Mouse (Mus musculus) olfactory bulb, adult 2 months (tissue): ENCODE data around the gene Prkcb.

Source experiments
- CTCF ChIP-seq: fragments of 200-500 bp; IDR thresholded peaks from 2 replicates; pipeline ENCODE4 v1.5.1; 2012; ENCODE audit warnings: low read depth, mild to moderate bottlenecking, low read length, moderate library complexity; ENCODE audit not compliant: insufficient read depth
- POLR2A ChIP-seq: fragments of 200-500 bp; IDR thresholded peaks from 2 replicates; pipeline ENCODE4 v1.6.1; 2012; ENCODE audit warnings: mild to moderate bottlenecking, low read depth, low read length, moderate library complexity; ENCODE audit not compliant: insufficient read depth

DNA sequence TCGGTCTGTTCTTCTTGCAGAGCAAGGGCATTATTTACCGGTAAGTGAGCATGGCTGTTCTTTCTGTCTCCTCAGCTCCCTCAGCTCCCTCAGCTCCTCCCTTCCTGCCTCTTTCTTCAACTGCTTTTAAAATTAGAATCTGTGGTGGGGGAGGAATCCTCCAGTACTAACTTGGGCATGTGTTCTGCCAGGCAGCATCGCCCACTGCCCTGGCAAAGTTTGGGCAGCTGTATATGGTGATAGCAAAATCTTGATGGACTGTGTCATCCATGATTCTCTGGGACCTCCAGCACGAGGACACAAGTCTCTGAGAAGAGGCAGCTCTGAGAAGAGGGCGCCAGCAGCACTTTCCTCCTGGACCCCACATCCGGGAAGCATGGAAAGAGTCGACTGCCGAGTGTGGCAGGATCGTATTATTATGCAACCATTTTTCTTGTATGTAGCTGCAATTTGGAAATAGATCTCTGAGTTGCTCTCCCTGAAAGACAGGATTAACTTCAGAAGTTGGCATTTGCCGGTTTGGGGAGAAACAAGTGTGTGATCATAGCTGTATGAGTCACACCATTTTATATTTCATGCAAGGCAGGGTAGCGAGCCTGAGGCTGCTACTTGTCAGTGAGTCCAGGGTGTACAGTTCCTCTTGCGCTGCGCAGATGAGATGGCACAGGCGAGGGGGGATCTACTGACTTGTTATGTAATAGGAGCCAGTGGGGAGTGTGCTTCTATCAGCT, 296.0 kb downstream of the Prkcb start:
- TF ChIP-seq CTCF, result no peak
- no peak for TF ChIP-seq POLR2A
